Mouse (Mus musculus): ENCODE measurements around the gene Rbfox2. TPM values are rescaled to one million over a fixed set of nuclear protein-coding genes. Genes with fewer than 3 reads are reported as not detected.

The Rbfox2 gene
- total RNA-seq, 2 experiments from 2014 or later: 41.0 to 48.5 TPM

GRCm38 (mm10) chr15:77150424-77150841 is 156.4 kb downstream of the Rbfox2 start:
- DNase-seq (ENCODE audit: low spot score in 2 of 2): no peak

- no peak for DNase-seq (ENCODE audit: low spot score in 2 of 2)
These were observed 156.8 kb downstream of the Rbfox2 start for GRCm38 (mm10) chr15:77150000-77150399.

GRCm38 (mm10) chr15:77149551-77149950 is 157.3 kb downstream of the Rbfox2 start:
- no peak for DNase-seq (ENCODE audit: low spot score in 2 of 2)

GRCm38 (mm10) chr15:77146942-77147341 is 159.9 kb downstream of the Rbfox2 start:
- no peak for DNase-seq (ENCODE audit: low spot score in 2 of 2)

GRCm38 (mm10) chr15:77144960-77145359 is 161.8 kb downstream of the Rbfox2 start:
- DNase-seq (ENCODE audit: low spot score in 2 of 2): no peak

- no peak for DNase-seq (ENCODE audit: low spot score in 2 of 2)
These were observed 164.0 kb downstream of the Rbfox2 start for GRCm38 (mm10) chr15:77142787-77143186.

- no peak for DNase-seq (ENCODE audit: low spot score in 2 of 2)
These were observed 164.5 kb downstream of the Rbfox2 start for GRCm38 (mm10) chr15:77142352-77142751.

- no peak for DNase-seq (ENCODE audit: low spot score in 2 of 2)
These were observed 165.1 kb downstream of the Rbfox2 start for GRCm38 (mm10) chr15:77141711-77142110.

- DNase-seq (ENCODE audit: low spot score in 2 of 2): no peak
These were observed 168.5 kb downstream of the Rbfox2 start for GRCm38 (mm10) chr15:77138282-77138681.

GRCm38 (mm10) chr15:77134483-77134882 is 172.3 kb downstream of the Rbfox2 start:
- DNase-seq (ENCODE audit: low spot score in 2 of 2): no peak

- no peak for DNase-seq (ENCODE audit: low spot score in 2 of 2)
These were observed 177.7 kb downstream of the Rbfox2 start for GRCm38 (mm10) chr15:77129154-77129553.

GRCm38 (mm10) chr15:77127737-77128136 is 179.1 kb downstream of the Rbfox2 start:
- no peak for DNase-seq (ENCODE audit: low spot score in 2 of 2)

- DNase-seq (ENCODE audit: low spot score in 2 of 2): no peak
These were observed 180.1 kb downstream of the Rbfox2 start for GRCm38 (mm10) chr15:77126674-77127073.

- no peak for DNase-seq (ENCODE audit: low spot score in 2 of 2)
These were observed 182.3 kb downstream of the Rbfox2 start for GRCm38 (mm10) chr15:77124372-77125117.

GRCm38 (mm10) chr15:77122824-77123223 is 184.0 kb downstream of the Rbfox2 start:
- DNase-seq (ENCODE audit: low spot score in 2 of 2): no peak

GRCm38 (mm10) chr15:77122208-77122607 is 184.6 kb downstream of the Rbfox2 start:
- no peak for DNase-seq (ENCODE audit: low spot score in 2 of 2)

- DNase-seq (ENCODE audit: low spot score in 2 of 2): no peak
These were observed 187.1 kb downstream of the Rbfox2 start for GRCm38 (mm10) chr15:77119666-77120065.

GRCm38 (mm10) chr15:77117209-77117608 is 189.6 kb downstream of the Rbfox2 start:
- DNase-seq (ENCODE audit: low spot score in 2 of 2): no peak

GRCm38 (mm10) chr15:77116139-77116722 is 190.6 kb downstream of the Rbfox2 start:
- DNase-seq (ENCODE audit: low spot score in 2 of 2): no peak

GRCm38 (mm10) chr15:77115456-77115855 is 191.3 kb downstream of the Rbfox2 start:
- DNase-seq (ENCODE audit: low spot score in 2 of 2): no peak

GRCm38 (mm10) chr15:77113591-77113990 is 193.2 kb downstream of the Rbfox2 start:
- DNase-seq (ENCODE audit: low spot score in 2 of 2): no peak

- no peak for DNase-seq (ENCODE audit: low spot score in 2 of 2)
These were observed 194.4 kb downstream of the Rbfox2 start for GRCm38 (mm10) chr15:77112378-77112777.

GRCm38 (mm10) chr15:77111924-77112323 is 194.9 kb downstream of the Rbfox2 start:
- DNase-seq (ENCODE audit: low spot score in 2 of 2): no peak
